Mouse (Mus musculus): Measurements from ENCODE around the gene Grin2b.

DNA sequence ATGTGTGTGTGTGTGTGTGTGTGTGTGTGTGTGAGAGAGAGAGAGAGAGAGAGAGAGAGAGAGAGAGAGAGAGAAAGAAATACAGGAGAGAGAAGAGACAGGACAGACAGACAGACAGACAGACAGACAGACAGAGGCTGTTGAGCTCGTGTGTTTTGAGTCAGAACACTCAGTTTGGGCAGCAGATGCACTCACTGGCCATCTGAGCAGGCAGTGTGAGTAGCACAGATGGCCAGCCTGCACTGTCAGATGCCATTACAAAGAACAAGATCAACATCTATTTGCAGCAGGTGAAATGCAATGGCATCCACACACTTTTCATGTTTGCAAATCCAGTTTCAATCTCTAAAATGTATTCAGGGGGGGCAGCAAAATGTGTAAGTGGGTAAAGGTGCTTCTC, 120.0 kb downstream of the Grin2b start:
- TF ChIP-seq POLR2A (IDR thresholded peaks at IDR 0.05; ENCODE audit: borderline replicate concordance, insufficient read depth, low read length) = no peak
- no peak for TF ChIP-seq CTCF (IDR thresholded peaks at IDR 0.05; ENCODE audit: borderline replicate concordance, insufficient read depth, low read depth, low read length)

Measured in cerebellum, adult 2 months (tissue).